Mouse (Mus musculus) liver (tissue): ENCODE results near the gene Spata31d1d.

ENCODE experiments used
- DNase-seq: peaks from one replicate; pipeline ENCODE4 v3.0.0-alpha.2; 2020; ENCODE audit warnings: mixed read lengths

Spata31d1d gene

GRCm38 (mm10) chr13:59676316-59677229, 55.0 kb downstream of the Spata31d1d start:
- no peak for DNase-seq
